ENCODE assay signal across 13 mouse cellular contexts in the genomic region with DNA sequence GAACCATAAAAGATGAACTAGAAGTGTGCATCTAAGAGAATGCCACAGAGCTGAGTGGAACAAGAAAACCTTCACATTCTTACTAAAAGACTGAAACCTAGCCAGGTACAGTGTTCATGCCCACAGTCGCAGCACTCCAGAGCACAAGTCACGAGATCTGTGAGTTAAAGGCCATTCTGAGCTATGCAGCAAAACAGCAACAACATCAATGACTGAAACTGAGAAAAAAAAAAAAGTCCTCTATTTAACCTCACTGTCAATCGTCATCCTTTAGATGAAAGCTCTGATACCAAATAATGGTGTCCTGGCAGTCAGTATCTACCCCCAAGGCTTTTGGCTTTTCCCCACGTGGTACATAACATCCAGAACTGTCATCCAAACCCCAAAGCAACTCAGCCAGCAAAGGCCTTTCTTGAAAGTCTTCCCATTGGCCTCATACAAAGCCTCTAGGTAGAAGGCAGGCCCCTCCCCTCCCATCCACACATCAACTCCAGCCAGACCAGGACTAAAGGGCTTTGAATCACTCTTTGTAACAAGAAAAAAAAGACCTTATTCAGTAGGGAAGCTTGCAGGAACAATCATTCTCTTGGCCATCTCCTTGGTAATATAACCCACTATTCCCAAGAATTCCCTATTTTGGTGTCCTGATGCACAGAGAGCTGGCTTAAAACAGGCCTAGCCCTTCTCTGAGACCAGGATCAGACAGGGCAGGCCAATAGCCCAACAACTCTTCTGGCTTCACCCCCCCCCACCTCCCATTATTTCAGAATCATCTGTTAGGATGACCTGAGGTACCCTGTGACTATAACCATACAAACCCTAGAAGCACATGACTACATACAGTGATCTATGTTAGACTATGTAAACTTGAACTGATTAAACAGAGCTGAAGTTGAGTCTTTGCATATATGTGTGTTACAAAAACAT. TPM values are rescaled to one million over a fixed set of nuclear protein-coding genes. Genes with fewer than 3 reads are reported as not detected.
DNase-seq lines count a peak whose midpoint lies in the region; ATAC-seq lines count a peak whose summit lies in the region.
"Had no signal": no experiment of that assay in that cellular context is flagged by ENCODE, and none has a peak within 500 bp of the region (broad histone marks: within the 10 kb centered on the region; RNA-seq: fewer than 3 reads in every experiment).

No protein-coding gene starts in this region.

- no peak overlapping the region for H3K4me3 ChIP-seq in neural tube, embryonic 11.5 days (ENCODE audit: low read depth, low read length)
- no peak overlapping the region for H3K4me3 ChIP-seq in hindbrain, embryonic 11.5 days (ENCODE audit: low read depth, low read length)
- no peak overlapping the region for H3K4me3 ChIP-seq in midbrain, embryonic 13.5 days (replicated peaks)

- 56% methylated on average over 4 of the region's 4 CpGs for WGBS in neural tube, embryonic 11.5 days
- WGBS in hindbrain, embryonic 11.5 days, result 33% methylated on average over 4 of the region's 4 CpGs
- 39% methylated on average over 4 of the region's 4 CpGs for WGBS in midbrain, embryonic 13.5 days

- no peak overlapping the region for H3K9ac ChIP-seq in neural tube, embryonic 11.5 days (ENCODE audit: low read length)
- H3K9ac ChIP-seq in hindbrain, embryonic 11.5 days (ENCODE audit: low read depth, low read length), result no peak overlapping the region
- H3K9ac ChIP-seq in midbrain, embryonic 13.5 days (replicated peaks), result no peak overlapping the region
- H3K9ac ChIP-seq: lung, embryonic 14.5 days had no signal

- H3K9me3 ChIP-seq in neural tube, embryonic 11.5 days (ENCODE audit: control insufficient read depth, low read length), result no peaks in the 10 kb centered on the region
- H3K9me3 ChIP-seq in hindbrain, embryonic 11.5 days (ENCODE audit: control insufficient read depth, low read length), result no peaks in the 10 kb centered on the region
- no peaks in the 10 kb centered on the region for H3K9me3 ChIP-seq in midbrain, embryonic 13.5 days

- no peaks in the 10 kb centered on the region for H3K36me3 ChIP-seq in neural tube, embryonic 11.5 days (ENCODE audit: control insufficient read depth, insufficient read depth, low read length)
- no peaks in the 10 kb centered on the region for H3K36me3 ChIP-seq in hindbrain, embryonic 11.5 days (ENCODE audit: control insufficient read depth, insufficient read depth, low read length)
- no peaks in the 10 kb centered on the region for H3K36me3 ChIP-seq in midbrain, embryonic 13.5 days

- no peak overlapping the region for H3K27ac ChIP-seq in neural tube, embryonic 11.5 days (ENCODE audit: low read depth, low read length)
- H3K27ac ChIP-seq in hindbrain, embryonic 11.5 days (ENCODE audit: low read depth, low read length), result no peak overlapping the region
- no peak overlapping the region for H3K27ac ChIP-seq in midbrain, embryonic 13.5 days

- no peak overlapping the region for H3K4me2 ChIP-seq in neural tube, embryonic 11.5 days (ENCODE audit: low read depth)
- no peak overlapping the region for H3K4me2 ChIP-seq in hindbrain, embryonic 11.5 days (replicated peaks; ENCODE audit: low read depth, low read length)
- no peak overlapping the region for H3K4me2 ChIP-seq in midbrain, embryonic 13.5 days (replicated peaks)
- H3K4me2 ChIP-seq: lung, embryonic 14.5 days had no signal

- no peaks in the 10 kb centered on the region for H3K4me1 ChIP-seq in neural tube, embryonic 11.5 days (ENCODE audit: control insufficient read depth, insufficient read depth, low read length)
- no peaks in the 10 kb centered on the region for H3K4me1 ChIP-seq in hindbrain, embryonic 11.5 days (replicated peaks; ENCODE audit: control insufficient read depth, insufficient read depth, low read length)
- H3K4me1 ChIP-seq in midbrain, embryonic 13.5 days (replicated peaks), result peaks cover 17% of the 10 kb centered on the region; the same call in 1 of the 2 replicates

- DNase-seq in neural tube, embryonic 11.5 days (ENCODE audit: low spot score), result no peak
- no peak for DNase-seq in neural tube, embryonic 10.5 days (ENCODE audit: extremely low spot score, low spot score)
- peak; percentile 21 for DNase-seq in hindbrain, embryonic 11.5 days (ENCODE audit: low spot score)
- DNase-seq in retina, postnatal 1 day, result no peak
- no peak for DNase-seq in cerebellum, postnatal 4 days (ENCODE audit: low spot score in 2 of 2)
- DNase-seq: adrenal gland, postnatal 10 days; gastrocnemius, postnatal 10 days; kidney, postnatal 10 days; lung, embryonic 14.5 days; right cerebral cortex, postnatal 25 days had no signal

- H3K27me3 ChIP-seq in neural tube, embryonic 11.5 days (ENCODE audit: control insufficient read depth, insufficient read depth, low read length), result no peaks in the 10 kb centered on the region
- no peaks in the 10 kb centered on the region for H3K27me3 ChIP-seq in hindbrain, embryonic 11.5 days (ENCODE audit: control insufficient read depth, insufficient read depth, low read length)
- H3K27me3 ChIP-seq in midbrain, embryonic 13.5 days, result no peaks in the 10 kb centered on the region
- H3K27me3 ChIP-seq: Patski had no signal

- peak; percentile 69 for ATAC-seq in neural tube, embryonic 11.5 days (ENCODE audit: insufficient read depth, low FRiP score, low TSS enrichment)
- peak; percentile 80 for ATAC-seq in hindbrain, embryonic 11.5 days (ENCODE audit: low FRiP score)
- ATAC-seq in midbrain, embryonic 13.5 days, result peak; percentile 55; the same call in 1 of the 2 replicates
- ATAC-seq in erythroid progenitor cell, adult 5-6 weeks (replicated peaks; ENCODE audit: low FRiP score, poor library complexity, severe bottlenecking), result no peak
- ATAC-seq: Patski had no signal

RNA-seq across cellular contexts. Expression of gene Nebl, which starts 32.8 kb away (rescaled TPM):
- polyA plus RNA-seq in neural tube, embryonic 11.5 days (2014; fragmentation: Nextera tagmentation; extraction: Ambion mirVana), result 8.4 and 8.8 TPM in 2 replicates
- 6.9 and 8.6 TPM in 2 replicates for polyA plus RNA-seq in hindbrain, embryonic 11.5 days (2014; fragmentation: Nextera tagmentation; extraction: Ambion mirVana)
- polyA plus RNA-seq in midbrain, embryonic 13.5 days (2015; fragmentation: Nextera tagmentation; extraction: Ambion mirVana), result 5.3 and 5.4 TPM in 2 replicates
- not detected in 2 replicates for total RNA-seq in erythroid progenitor cell, adult 5-6 weeks (2015; ENCODE audit: low replicate concordance)
- total RNA-seq in erythroid progenitor cell, adult 5-6 weeks (2017; ENCODE audit: low replicate concordance), result not detected in 2 replicates
